Mouse (Mus musculus): ENCODE measurements around the gene Babam2.

- no peak for TF ChIP-seq POLR2A (IDR thresholded peaks at IDR 0.05; ENCODE audit: insufficient read length, low read depth)
- no peak for TF ChIP-seq CEBPB (IDR thresholded peaks at IDR 0.05; ENCODE audit: insufficient read depth, poor library complexity, severe bottlenecking)
Observed at GRCm38 (mm10) chr5:31929007-31929406, 231.5 kb downstream of the Babam2 start.
